Mouse (Mus musculus): ENCODE results near the gene Atxn7l1.

The Atxn7l1 gene

GRCm38 (mm10) chr12:33333914-33334313 is 186.4 kb downstream of the Atxn7l1 start:
- peak; percentile 79 to 87 for DNase-seq

GRCm38 (mm10) chr12:33334511-33334910 is 187.0 kb downstream of the Atxn7l1 start:
- peak in 1 of 2 experiments; percentile 18 for DNase-seq

GRCm38 (mm10) chr12:33334951-33335350 is 187.5 kb downstream of the Atxn7l1 start:
- DNase-seq = no peak

GRCm38 (mm10) chr12:33335410-33335809 is 187.9 kb downstream of the Atxn7l1 start:
- no peak for DNase-seq

GRCm38 (mm10) chr12:33336561-33337125 is 189.2 kb downstream of the Atxn7l1 start:
- peak in 1 of 2 experiments; percentile 20 for DNase-seq

GRCm38 (mm10) chr12:33337289-33337688 is 189.8 kb downstream of the Atxn7l1 start:
- no peak for DNase-seq

- DNase-seq = no peak
These were observed 190.7 kb downstream of the Atxn7l1 start for GRCm38 (mm10) chr12:33338170-33338569.

- no peak for DNase-seq
These were observed 192.3 kb downstream of the Atxn7l1 start for GRCm38 (mm10) chr12:33339822-33340221.

- DNase-seq = no peak
These were observed 193.2 kb downstream of the Atxn7l1 start for GRCm38 (mm10) chr12:33340698-33341097.

- no peak for DNase-seq
These were observed 193.9 kb downstream of the Atxn7l1 start for GRCm38 (mm10) chr12:33341351-33341892.

- DNase-seq = no peak
These were observed 197.7 kb downstream of the Atxn7l1 start for GRCm38 (mm10) chr12:33344970-33345772.

GRCm38 (mm10) chr12:33345773-33346435 is 198.4 kb downstream of the Atxn7l1 start:
- no peak for DNase-seq

- no peak for DNase-seq
These were observed 205.2 kb downstream of the Atxn7l1 start for GRCm38 (mm10) chr12:33352671-33353070.

- DNase-seq = no peak
These were observed 210.9 kb downstream of the Atxn7l1 start for GRCm38 (mm10) chr12:33358345-33358744.

- DNase-seq = no peak
These were observed 211.7 kb downstream of the Atxn7l1 start for GRCm38 (mm10) chr12:33359209-33359608.

- no peak for DNase-seq
These were observed 212.5 kb downstream of the Atxn7l1 start for GRCm38 (mm10) chr12:33359878-33360482.

GRCm38 (mm10) chr12:33360729-33361128 is 213.2 kb downstream of the Atxn7l1 start:
- DNase-seq = peak; percentile 57 to 67

GRCm38 (mm10) chr12:33364511-33364910 is 217.0 kb downstream of the Atxn7l1 start:
- no peak for DNase-seq

- no peak for DNase-seq
These were observed 217.6 kb downstream of the Atxn7l1 start for GRCm38 (mm10) chr12:33365133-33365532.

GRCm38 (mm10) chr12:33369555-33369954 is 222.1 kb downstream of the Atxn7l1 start:
- no peak for DNase-seq

GRCm38 (mm10) chr12:33379624-33380445 is 232.3 kb downstream of the Atxn7l1 start:
- peak; percentile 62 to 79 for DNase-seq

- DNase-seq = peak; percentile 53 to 73
These were observed 241.3 kb downstream of the Atxn7l1 start for GRCm38 (mm10) chr12:33388842-33389241.

Measured in lung, postnatal 4 days (tissue).